Mouse (Mus musculus) kidney, postnatal 10 days (tissue): ENCODE data around the gene Usp15.

ENCODE experiments used
- DNase-seq: peaks from one replicate; pipeline ENCODE4 v3.0.0; 2021; ENCODE audit warnings: mixed read lengths

The Usp15 gene

GRCm38 (mm10) chr10:123094504-123094903, 102.3 kb downstream of the Usp15 start:
- no peak for DNase-seq

DNA sequence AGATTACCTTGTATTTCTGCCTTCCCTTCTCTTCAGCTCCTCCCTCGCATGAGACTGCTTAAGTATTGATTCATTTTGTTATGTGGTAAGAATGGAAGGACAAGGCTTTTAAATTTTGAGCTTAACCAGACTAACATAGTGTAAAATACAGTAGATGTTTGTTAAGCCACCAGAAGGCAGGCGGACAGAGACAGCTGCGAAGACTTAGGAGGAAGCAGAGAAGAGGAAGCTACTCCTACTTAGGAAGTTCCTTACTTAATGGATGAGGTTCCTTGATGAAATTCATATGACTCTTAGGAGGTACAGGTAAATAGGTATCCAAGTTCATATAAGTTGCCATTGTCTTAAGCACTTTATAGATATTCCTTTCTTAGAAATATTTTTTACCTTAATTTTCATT, 104.2 kb downstream of the Usp15 start:
- DNase-seq, result no peak

DNA sequence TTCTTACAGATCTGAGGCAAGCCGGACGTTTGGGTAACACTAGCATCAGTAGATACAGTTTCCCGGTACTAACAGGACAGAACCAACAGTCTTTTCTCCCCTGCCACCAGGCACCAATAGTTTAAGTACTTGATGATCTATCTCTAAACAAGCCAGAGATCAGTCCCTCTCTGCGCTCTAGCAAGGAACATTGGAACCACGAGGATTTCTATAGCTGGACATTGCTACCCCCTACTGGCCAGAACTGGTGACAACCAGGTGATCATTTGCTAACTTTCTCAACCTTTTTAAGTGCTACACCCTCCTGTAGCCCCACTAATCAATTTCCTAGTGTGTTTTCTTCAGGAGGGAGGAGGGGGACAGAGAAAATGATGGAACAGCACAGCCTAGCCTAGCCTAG, 105.1 kb downstream of the Usp15 start:
- peak; percentile 71 for DNase-seq

- DNase-seq, result no peak
These were observed 107.3 kb downstream of the Usp15 start for GRCm38 (mm10) chr10:123089425-123089930.

- DNase-seq, result no peak
These were observed 109.9 kb downstream of the Usp15 start for GRCm38 (mm10) chr10:123086847-123087246.

- no peak for DNase-seq
These were observed 111.7 kb downstream of the Usp15 start for GRCm38 (mm10) chr10:123084900-123085641.

DNA sequence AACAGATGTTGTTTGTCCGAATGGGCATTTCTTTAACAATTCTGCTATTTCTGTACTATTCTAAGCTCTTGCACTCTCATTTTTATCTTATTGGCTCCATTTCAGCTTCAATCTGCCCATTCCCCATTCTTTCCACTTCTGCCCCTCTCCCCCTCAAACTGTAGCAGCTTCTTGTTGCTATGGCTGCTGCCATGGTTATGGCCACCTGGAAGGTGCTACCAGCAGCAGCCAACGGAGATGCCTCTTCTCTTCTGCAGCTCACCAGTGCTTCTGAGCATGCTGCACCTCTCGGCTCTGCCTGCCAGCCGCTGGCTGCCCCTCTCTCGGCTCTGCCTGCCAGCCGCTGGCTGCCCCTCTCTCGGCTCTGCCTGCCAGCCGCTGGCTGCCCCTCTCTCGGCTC, 112.5 kb downstream of the Usp15 start:
- no peak for DNase-seq

- peak; percentile 99 for DNase-seq
These were observed 120.4 kb downstream of the Usp15 start, which contains the start of gene Mon2 for GRCm38 (mm10) chr10:123076245-123077023. Gene Mon2 (minus strand): TSS chr10:123076505.

DNA sequence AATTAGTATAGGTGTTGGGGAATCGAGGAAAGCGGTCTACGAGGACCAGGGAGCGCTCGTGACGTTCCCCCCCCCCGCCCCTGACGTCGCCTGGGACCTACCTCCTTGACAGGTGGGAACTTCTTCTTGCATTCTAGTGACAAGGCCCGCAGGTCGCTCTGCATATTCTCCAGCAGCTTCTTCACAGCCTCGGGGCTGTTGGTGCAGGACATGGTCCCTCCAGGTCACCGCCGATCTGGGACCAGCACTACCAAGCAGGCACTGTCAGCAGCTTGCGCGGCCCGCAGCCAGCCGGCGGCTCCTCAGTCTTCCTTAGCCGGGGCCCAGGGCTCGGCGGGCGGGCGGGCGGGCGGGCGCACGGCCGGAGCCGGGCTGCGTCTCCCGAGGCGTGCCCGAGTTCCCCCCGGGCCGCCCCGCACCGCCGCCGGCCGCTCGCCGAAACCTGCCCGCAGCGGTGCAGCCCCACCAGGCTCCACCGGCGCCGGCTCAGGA, 121.0 kb downstream of the Usp15 start:
- no peak for DNase-seq

DNA sequence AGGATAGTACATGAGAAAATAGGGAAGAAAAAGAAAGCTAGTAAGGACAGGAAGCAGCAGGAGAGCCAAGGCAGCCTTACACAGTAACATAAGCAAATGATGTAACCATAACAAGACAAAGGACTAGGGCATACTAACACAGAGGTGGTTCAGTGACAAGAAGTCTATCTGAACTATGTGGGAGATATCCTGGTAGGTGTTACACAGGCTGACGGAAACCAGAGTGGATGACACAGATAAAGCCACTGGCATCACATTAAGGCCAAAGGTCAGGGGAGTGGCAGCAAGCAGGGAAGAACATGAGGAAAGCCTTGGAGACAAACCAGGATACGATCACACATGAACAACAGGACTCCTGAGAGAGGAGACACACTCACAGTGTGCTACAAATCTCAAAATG, 124.8 kb downstream of the Usp15 start:
- DNase-seq, result no peak

DNA sequence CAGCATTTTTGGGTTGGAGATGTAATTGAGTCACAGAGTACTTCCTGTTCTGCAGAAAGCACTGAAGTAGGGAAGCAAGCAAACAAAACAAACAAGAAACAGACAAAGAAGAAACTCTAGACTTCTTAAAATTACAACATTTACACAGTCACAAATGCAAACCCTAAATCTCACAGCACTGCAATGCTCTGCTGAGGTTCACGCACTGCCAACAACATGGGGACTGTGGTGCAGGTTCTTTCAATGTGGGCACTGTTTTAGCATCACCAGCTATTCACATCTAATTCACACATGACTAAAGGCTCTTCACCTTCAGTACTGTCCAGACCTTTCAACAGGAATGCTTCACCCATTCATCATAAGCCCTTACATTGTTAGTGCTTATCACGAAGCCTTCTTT, 133.8 kb downstream of the Usp15 start:
- no peak for DNase-seq

DNA sequence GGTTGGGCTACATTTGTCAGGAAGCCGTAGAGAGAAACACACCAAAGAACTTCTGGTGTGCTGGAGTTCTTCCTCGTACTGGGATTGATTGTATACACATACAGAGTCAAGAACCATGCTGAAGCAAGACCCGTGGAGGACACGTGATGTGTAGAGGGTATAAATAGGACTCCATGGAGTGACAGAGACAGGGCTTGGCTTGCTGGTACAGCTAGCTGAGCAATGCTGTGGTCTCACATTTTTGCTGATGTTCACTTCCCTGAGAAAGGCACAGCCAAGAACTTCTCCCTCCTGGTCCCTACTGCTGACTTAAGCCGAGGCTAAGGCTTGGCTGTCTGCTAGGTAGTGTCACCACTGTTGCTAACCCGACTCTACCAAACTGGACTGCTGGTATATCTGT, 136.0 kb downstream of the Usp15 start:
- no peak for DNase-seq

GRCm38 (mm10) chr10:123057082-123057481, 139.7 kb downstream of the Usp15 start:
- DNase-seq, result no peak

DNA sequence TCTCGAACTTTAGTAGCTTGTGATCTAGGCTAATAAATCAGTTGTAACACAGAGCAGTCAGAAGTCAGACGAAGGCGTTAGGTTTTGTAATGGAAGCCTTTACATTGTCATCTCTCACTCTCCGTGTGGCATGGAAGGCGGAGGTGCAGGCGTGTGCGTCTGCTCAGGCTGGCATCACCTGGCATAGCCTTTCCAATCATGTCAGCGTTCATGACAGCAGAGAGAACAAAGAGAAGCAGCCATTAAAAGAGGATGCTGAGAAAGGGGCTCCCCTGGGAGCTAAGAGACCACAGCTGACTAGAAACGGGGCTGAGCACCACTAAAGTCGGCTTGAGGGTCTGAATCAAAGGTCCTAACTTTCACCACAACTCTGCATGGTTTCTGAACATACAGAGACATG, 140.3 kb downstream of the Usp15 start:
- no peak for DNase-seq

DNA sequence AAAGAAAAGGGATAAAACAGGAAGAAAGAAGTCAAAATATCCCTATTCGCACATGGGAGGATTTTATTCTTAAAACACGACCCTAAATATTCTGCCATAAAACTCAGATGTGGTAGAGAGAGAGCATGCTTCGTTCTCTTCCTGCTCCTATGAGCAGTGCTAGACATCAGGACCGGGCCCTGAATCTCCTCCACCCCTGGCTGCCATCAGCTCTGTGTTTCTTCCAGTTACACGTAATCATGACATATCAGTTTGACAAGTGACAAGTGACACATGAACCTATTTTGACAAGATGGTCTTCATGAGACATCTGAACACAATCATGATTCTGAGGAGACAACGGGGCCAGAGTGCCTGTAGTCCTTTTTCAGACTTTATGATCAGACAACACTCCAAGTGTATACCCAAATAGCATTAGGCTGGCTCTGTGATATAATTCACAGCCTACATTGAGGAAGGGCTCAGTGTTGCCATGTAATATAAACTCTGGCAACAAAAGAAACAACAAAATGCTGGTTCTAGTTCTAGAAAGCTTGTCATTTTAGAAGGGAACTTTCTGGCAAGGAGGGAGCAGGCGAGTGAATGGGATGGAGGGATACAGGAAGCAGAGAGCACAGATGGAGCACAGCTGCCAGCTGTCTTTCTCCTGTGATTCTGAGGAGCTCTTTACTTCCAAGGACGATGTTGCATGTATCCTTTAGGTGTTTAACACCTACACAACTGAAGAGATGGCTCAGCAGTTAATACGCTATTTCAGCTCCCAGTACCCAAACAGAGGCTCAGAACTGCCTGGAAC, 141.4 kb downstream of the Usp15 start:
- no peak for DNase-seq
